Mouse (Mus musculus): ENCODE measurements around the gene Gm21970. TPM values are rescaled to one million over a fixed set of nuclear protein-coding genes. Genes with fewer than 3 reads are reported as not detected.

The Gm21970 gene
- total RNA-seq, 2 experiments from 2014 or later, result 0.47 TPM; not detected in 1

DNA sequence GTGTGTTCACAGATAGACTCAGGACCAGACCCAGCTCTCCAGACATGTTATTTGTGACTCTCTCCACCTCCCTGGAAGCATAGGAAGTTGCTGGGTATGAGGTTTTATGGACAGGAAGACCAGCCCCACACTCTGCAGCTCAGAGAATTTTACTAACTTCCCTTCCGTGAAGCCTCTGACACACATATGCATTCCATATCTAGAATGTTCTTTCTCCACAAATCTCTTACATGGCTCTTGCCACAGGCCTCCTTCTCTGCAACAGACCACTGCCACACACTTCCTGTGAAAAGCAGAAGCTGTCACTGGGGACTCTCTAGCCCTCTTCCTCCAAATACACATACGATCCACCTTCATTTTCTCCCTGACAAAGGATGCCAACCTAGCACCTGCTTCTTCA, 24.5 kb upstream of the Gm21970 start:
- intact Hi-C loops (cut with DNase I), result no loop called here
- no peak for DNase-seq

DNA sequence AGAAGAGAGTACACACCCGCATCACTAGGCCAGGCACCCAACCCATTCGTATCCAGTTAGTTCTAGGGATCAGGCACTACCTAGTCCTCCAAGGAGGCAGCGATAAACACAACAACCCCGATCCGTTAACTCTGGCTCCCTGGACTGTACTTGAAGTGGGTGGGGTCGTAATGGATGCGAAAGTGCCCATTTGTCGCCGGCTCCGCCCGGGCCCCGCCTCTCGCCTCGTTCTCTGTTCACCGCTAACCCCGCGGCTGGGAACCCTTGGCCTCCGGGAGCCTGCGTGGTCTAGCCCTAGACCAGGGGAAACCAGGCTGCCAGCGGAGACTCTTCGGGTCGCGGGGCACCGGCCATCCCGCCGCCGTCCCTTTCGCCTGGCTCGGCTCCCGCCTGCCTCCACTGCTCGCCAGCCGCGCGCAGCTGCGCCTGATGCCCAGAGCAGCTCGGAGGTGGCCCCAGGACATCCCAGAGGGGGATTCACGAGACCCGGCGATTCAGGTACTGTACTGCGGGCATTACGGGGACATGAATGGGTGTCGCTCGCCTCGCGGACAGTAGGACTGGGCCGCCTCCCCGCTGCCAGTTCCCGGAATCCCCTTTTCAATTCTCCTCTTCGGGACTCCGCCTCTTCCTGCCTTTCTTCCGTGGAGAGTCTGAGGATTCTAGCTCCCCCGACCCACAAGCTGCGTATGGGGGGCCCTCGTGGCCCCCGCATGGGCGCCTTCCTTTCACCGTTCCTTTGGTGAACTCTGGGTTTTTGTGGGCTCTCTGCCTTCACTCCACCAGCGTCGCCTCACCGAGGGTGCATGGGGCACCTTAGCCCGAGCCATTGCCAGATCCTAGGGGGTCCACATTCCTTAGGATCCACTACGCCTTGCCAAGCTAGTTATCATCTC, 18.7 kb upstream of the Gm21970 start, which contains the start of gene Ifnar2:
Gene Ifnar2, plus strand, starts transcription at position 207 of the 896 bp plus-strand sequence.
- peak; percentile 82 to 88 for DNase-seq
- intact Hi-C loops (cut with DNase I), result loop anchor here (2.0 kb wide), 1 partner anchor 34 kb away; the partner anchor contains the start of gene Il10rb

DNA sequence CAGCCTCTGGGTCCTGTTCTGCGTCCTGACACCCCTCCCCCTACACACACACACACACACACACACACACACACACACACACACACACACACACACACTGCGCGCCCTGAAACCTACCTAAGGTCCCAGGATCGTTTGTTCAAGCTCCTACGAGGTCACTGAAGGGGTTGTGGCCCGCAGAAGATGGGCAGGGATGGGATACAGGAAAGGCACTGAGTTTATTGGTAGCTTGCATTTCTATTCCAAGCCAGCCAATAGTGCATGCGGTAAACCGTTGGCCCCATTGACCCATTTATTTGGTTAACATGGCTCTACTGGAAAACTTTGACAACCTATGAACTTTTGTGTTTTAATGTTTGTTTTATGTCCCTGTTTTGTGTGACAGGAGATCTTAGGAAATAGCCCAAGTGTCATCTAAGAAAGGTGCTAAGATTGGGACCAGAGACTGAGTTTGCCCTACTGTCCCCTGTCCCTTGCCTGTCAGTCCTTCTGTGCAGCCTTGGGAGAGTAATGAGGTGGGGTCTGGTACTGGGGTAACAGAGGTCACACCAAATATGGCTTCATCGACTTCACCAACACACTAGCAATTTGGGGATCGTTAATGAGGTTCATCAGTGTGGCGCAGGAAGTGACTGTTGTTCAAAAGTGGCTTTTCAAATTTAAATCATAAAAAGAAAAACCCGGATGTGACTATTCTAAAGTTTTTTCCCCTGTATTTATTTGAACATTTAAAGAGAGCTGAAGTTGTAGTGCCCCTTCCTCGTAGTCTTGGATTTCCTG, 17.9 kb upstream of the Gm21970 start:
- intact Hi-C loops (cut with DNase I), result loop anchor here (2.0 kb wide), 1 partner anchor 33 kb away; the partner anchor contains the start of gene Il10rb
- DNase-seq, result peak in 1 of 2 experiments; percentile 38

DNA sequence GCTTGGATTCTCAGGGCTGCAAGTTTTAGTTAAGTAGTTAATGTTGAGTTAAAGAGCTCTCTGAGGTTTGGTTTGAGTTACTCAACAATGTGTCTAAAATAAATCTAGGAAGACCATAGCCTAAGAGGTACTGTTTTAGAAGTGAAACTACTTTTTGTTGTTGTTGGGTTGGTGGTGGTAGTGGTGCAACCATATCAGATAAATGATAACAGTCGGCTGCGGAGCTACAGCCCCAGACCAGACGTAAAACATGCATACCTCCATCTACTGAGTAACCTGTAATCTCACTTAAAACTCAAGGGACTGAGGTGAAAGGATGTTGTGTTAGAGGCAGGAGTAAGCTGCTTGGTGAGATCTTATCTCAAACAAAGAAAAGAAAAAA, 17.3 kb upstream of the Gm21970 start:
- intact Hi-C loops (cut with DNase I), result no loop called here
- no peak for DNase-seq

DNA sequence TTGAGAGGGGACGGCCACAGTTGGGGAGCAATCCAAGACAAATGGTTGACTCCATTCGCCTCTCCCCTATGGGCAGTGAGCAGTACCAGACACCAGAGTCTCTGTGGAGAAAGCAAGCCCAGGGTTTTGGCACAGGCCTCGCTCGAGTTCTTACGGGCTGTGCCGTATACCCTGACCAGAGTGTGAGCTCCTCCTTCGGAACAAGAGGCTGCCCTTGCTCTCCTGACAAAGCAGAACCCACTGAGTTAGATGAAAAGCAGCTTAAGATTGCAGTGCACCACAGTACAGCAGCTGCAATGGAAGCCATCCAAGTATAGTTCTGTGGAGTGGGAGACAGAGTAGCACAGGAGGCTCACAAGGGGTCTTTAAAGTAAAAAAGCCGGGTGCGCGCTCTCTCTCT, 14.8 kb upstream of the Gm21970 start:
- intact Hi-C loops (cut with DNase I), result no loop called here
- DNase-seq, result no peak

DNA sequence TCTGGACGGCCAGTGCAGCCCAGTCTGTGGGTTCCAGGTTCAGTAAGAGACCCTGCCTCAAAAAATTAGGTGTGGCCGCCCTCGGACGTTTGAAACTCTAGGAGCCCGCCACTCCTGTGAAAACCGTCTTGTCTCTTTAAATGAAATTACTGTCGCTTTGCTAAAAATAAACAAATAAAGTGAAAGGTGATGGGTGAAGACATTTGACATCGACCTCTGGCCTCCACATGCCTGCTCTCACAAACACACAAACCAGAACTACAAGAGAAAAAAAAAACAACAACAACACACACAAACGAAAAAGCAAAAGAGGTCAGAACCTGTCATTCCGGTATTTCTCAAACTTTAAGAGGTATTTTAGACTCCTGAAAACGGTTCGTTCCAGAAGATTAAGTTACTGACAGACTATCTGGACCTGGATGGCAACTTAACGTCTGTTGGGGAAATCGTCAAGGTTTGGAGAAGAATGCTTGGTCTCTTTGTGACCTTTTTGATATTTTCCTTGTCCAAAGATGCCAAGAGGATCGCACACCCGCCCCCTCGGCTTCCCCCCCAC, 13.0 kb upstream of the Gm21970 start:
- DNase-seq, result no peak
- intact Hi-C loops (cut with DNase I), result no loop called here

DNA sequence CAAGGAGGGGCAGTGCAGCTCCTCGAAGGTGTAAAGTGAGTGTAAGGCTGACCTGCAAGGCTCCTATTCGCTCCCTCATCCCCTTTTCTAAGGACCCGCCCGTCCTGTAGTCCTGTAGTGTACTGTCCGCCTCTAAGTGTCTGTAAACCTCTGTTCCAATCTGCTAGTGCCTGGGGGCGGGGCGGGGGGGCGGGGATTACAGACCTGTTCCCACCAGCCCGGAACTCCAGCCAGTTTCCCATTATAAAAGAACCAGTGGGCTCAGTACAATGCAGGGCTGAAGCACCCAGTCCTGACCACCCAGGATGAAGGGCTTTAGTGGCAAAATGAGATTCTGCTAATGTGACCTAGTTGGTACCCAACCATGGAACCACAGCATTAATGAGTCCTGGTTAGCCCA, 12.5 kb upstream of the Gm21970 start:
- DNase-seq, result peak in 1 of 2 experiments; percentile 35
- intact Hi-C loops (cut with DNase I), result no loop called here

DNA sequence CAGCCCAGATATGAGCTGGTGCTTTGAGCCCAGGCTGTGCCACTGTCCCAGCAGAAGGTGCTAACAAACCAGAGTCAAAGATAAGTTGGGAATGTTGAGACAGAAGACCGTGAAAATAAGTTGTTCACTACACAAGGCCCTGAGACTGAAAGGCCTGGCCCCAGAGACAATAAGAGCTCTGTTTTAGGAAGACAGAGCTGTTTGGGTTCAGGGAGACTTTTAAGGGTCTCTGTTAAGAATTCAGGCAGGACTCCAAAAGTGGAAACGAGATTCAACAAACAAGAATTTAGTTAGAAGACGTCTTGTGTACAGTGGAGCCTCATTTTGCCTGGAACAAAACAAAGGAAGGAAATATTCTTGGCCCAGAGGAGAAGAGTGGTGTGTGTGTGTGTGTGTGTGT, 12.1 kb upstream of the Gm21970 start:
- DNase-seq, result no peak
- intact Hi-C loops (cut with DNase I), result no loop called here

DNA sequence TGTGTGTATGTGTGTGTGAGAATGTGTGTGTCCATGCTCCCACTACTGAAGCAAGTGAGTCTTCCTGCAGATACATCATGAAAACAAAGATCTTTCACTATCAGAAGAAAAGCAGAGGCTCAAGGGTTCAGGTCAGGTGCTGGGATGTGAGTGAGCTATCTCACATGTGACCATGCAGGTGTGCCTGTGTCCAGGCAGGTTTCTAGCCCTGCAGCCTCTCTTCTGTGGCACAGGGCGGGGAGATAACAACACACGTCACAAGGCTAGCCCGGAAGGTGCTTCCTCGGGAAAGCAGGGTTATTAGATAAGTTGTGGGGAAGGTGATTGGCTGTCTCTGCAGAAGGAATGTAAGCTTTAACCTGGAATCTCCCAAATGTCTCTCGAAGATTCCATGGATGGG, 11.4 kb upstream of the Gm21970 start:
- DNase-seq, result no peak
- intact Hi-C loops (cut with DNase I), result no loop called here

DNA sequence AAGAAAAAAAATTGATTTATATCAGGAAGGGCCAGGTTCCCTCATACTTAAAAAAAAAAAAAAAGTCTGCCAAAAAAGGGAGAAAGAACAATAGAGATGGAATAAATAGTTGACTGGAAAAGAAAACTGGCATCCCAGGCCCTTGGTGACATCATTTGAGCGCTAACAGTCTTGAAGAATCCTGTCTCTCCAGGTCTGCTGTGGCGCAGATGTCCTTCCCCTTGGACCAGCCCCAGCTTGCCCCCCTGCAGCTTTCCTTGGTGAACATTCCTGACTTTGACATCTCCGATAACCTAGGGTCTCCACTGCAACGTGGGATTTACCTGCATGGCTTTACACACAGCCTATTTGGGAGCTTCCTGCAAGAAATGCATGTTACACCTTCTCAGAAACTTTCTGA, 9.9 kb upstream of the Gm21970 start:
- no peak for DNase-seq
- intact Hi-C loops (cut with DNase I), result no loop called here

DNA sequence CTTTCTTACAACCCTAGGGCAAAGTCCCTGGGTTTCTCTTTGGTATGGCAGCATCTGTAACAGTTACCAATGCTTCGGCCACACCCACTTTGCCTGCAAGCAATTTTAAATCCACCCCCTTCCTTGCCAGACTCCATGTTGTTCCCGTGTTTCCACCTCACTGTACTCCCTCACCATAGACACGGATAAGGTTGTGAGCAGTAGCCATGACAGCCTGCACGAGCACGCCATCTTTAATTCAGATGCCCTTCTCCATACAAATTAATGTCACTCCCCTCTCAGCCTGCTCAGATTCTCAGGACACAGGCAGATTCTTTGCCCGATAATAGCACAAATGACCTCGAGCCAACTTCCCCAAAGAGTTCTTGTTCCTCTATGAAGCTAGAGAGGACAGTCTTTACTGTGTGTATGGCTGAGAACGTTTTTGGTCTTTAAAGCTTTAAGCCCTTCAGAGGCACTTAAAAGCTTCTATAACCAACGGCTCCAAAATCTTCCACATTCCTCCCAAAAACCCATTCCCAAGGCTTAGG, 9.2 kb upstream of the Gm21970 start:
- intact Hi-C loops (cut with DNase I), result no loop called here
- no peak for DNase-seq

DNA sequence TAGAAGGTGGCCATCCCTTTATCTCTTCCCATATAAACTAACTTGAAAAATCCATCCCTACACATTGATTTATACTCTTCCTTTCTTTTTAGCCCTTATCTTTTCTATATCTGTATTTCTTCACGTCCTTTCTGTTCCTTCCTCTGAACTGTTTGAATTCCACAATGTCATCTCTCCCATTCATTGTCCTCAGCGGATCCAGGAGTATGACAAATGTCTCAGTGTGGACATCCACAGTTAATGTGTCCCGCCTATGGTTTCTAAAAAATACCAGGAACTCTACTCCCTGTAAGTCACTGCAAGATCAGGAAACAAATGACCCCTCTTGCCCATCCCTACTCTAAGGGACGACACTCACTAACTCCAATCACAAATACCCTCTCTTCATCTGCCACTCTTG, 7.3 kb upstream of the Gm21970 start:
- intact Hi-C loops (cut with DNase I), result no loop called here
- no peak for DNase-seq

DNA sequence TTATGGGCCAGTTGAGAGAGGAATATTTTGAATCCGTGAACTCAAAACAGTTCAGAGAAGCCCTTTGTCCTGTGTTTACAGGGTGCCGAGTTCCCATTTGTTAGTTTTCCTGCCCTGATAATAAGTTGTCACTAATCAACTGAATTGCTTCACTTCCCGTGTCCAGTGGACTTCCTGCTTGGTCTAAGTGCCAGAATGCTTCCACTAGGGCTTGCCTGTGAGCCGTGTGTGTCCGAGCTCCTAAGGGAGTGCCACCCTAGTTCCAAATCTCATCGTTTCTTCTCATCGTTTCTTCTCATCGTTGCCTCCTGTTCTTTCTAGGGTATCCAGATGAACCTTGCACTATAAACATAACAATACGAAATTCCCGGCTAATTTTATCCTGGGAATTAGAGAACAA, 5.9 kb upstream of the Gm21970 start:
- peak; percentile 46 to 64 for DNase-seq
- intact Hi-C loops (cut with DNase I), result loop anchor here (2.0 kb wide), 2 partner anchors 19 to 23 kb away; no protein-coding TSS in a partner anchor

DNA sequence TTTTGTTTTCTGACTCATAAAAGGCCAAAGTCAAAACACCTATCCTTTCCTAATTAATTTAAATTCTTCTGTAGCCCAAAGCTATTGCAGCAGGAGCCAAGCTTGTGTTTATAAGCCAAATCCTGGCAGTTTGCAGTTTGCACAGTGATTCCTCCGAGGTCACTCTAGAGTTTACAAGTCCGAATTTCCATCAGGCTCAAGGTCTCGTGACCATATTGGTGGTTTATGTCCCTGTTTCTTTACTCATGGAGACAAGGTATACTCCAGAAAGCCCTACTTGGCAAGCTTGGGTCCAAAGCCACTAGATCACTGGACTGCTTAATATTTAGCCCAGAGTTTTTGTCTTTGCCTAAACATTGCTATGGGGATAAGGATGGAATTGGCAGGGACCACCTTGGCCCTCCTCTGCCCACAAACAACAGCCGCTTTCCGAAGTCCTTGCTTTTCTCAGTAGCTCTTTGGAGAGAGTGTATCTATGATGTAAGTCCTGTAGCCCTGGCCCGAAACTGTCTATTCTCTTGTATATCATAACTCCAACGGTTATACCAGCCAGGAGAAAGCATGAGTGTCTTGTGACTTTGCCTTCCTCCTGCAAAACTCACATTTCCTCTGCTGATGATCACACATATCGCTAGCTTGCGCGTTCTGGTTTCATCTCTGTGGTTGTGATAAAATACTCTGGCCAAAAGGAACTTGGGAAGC, 5.0 kb upstream of the Gm21970 start:
- intact Hi-C loops (cut with DNase I), result loop anchor here (2.0 kb wide), 2 partner anchors 18 to 24 kb away; no protein-coding TSS in a partner anchor

DNA sequence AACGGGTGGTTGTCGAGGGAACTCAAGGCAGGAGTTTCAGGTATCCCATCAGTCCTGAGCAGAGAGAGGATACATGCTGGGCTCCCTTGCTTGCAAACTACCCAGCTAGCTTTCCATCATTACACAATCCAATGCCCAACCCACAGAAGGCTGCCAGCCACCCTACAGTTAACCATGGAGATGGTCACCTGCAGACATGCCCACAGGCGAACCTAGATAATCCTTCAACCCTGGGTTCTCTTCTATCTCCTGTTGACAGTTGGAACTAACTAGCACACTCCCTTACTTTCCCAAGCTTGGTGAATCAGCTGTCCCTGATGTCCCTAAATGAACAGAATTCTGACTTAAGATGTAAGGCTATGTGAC, 4.4 kb upstream of the Gm21970 start:
- no peak for DNase-seq
- intact Hi-C loops (cut with DNase I), result loop anchor here (2.0 kb wide), 2 partner anchors 18 to 24 kb away; no protein-coding TSS in a partner anchor

More for the DNA sequence above, 5.0 kb upstream of the Gm21970 start:
- DNase-seq, result no peak

DNA sequence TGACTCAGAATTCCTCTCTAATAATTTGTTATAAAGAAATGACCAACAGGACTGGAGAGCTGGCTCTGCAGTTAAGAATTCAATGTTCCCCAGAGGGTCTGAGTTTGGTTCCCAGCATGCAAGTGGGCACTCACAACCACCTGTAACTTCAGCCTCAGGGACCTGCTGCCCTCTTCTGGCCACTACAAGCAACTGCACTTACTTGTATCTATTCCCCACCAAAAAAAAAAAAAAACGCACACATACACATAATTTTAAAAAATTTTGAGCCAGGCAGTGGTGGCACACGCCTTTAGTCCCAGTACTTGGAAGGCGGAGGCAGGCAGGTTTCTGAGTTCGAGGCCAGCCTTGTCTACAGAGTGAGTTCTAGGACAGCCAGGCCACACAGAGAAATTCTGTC, 1.4 kb upstream of the Gm21970 start:
- intact Hi-C loops (cut with DNase I), result loop anchor here (1.0 kb wide), 1 partner anchor 31 kb away; no protein-coding TSS in a partner anchor
- DNase-seq, result no peak

DNA sequence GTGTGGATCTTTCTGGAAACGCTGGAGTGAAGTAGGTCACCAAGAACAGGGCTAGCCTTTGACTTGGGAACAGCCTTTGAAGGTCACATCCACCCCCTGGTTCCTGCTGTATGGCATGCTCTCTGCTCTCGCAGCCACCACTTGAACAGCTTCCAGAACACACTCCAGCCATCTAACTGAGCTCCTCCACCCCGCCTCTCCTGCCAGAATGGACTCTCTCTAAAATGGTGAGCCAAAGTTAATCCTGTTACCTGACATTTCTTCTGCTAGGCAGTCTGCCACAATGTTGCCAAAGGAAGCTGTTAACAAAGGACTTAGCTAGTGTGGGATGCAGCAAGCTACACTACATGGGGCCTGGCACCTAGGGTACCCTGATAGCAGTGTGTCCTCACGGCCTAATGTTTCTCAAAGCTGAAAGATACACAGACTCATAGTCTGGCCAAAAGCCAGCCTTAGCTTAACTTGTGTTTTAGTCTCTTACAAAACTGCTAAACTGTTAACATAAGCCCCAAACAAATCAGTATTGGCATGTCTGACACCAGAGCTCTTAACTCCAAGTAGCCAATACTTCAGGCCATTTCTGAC, 3.4 kb downstream of the Gm21970 start:
- intact Hi-C loops (cut with DNase I), result no loop called here
- no peak for DNase-seq

DNA sequence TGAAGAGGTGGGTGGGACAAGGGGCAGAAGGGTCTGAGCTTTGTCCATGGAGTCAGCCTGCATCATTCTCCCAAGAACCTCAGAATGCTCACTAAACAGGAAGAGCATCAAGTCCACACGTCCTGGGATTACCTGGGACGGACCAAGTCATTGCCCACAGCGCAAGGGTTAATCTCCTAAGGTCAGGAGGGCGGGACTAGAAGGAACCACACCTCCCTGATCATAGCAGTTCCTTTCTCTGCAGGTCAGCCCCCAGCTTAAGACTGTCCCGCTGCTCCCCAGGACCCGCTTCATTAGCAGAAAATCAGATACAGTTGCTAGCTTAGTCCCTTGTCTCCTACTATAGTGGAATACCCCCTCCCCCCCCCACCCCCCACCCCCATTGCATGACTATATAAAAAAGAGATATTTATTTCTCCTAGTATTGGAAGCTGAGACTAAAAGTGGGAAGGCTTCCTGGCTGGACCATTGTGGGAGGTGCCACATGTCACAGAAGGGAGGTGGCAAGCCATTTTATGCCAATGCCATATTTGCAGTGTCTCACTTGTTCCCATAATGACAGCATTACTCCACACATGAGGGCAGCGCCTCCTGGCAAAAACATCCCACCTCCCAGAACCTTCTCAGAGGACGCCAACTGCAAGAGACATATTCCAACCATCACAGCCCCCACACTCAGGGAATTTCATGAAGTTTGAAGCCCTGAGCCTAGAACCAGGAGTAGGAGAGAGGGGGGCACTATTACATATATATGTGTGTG, 4.3 kb downstream of the Gm21970 start:
- DNase-seq, result no peak
- intact Hi-C loops (cut with DNase I), result no loop called here
